Mouse (Mus musculus) MEL (cell line): Measurements from ENCODE around the gene Kif15. TPM values are rescaled to one million over a fixed set of nuclear protein-coding genes. Genes with fewer than 3 reads are reported as not detected.

Experiments used
- DNase-seq: peaks from one replicate; pipeline ENCODE4 v3.0.0; 2011; ENCODE audit warnings: low read depth, low spot score
- H3K27ac ChIP-seq: 2 replicates; pipeline ENCODE4 v1.5.1; 2012; ENCODE audit warnings: low read depth, mild to moderate bottlenecking, control low read depth, low read length, moderate library complexity; ENCODE audit not compliant: control insufficient read depth
- H3K27me3 ChIP-seq, 2 experiments: fragments of 150-350 bp in 1 of 2; sonication (generic) in 1 of 2; 2 replicates each; pipeline ENCODE4 v1.6.1; 2012; ENCODE audit warnings: low read length in 2 of 2, mild to moderate bottlenecking in 2 of 2, improper control_type of control experiment in 1 of 2, moderate library complexity in 1 of 2; ENCODE audit not compliant: insufficient read depth in 2 of 2, control insufficient read depth in 1 of 2
- H3K36me3 ChIP-seq, 2 experiments: 2 replicates each; pipeline ENCODE4 v1.6.1; 2012 to 2014; ENCODE audit warnings: low read length in 2 of 2, improper control_type of control experiment in 1 of 2, inconsistent platforms in 1 of 2, mild to moderate bottlenecking in 1 of 2; ENCODE audit not compliant: insufficient read depth in 2 of 2, control insufficient read depth in 1 of 2
- H3K4me1 ChIP-seq, 2 experiments: fragments of 150-350 bp in 1 of 2; sonication (generic) in 1 of 2; 2 replicates each; pipeline ENCODE4 v1.6.1; 2012; ENCODE audit warnings: low read length in 2 of 2, improper control_type of control experiment in 1 of 2, mild to moderate bottlenecking in 1 of 2; ENCODE audit not compliant: insufficient read depth in 2 of 2, control insufficient read depth in 1 of 2
- H3K4me3 ChIP-seq, 2 experiments: fragments of 150-350 bp in 1 of 2; sonication (generic) in 1 of 2; 2 replicates each; pipeline ENCODE4 v1.5.1; 2012; ENCODE audit warnings: low read depth in 2 of 2, low read length in 2 of 2, mild to moderate bottlenecking in 2 of 2, moderate library complexity in 2 of 2, control low read depth in 1 of 2, improper control_type of control experiment in 1 of 2; ENCODE audit not compliant: control insufficient read depth in 1 of 2, insufficient read depth in 1 of 2
- H3K79me2 ChIP-seq: 2 replicates; pipeline ENCODE4 v1.6.1; 2012; ENCODE audit warnings: mild to moderate bottlenecking, low read length, moderate library complexity; ENCODE audit not compliant: control insufficient read depth, poor library complexity, insufficient read depth
- H3K9ac ChIP-seq: 2 replicates; pipeline ENCODE4 v1.6.1; 2012; ENCODE audit warnings: low read depth, mild to moderate bottlenecking, control low read depth, low read length, moderate library complexity; ENCODE audit not compliant: control insufficient read depth, poor library complexity, severe bottlenecking
- H3K9me3 ChIP-seq: fragments of 150-350 bp; sonication (generic); replicated peaks from 2 replicates; pipeline ENCODE4 v1.6.1; 2012; ENCODE audit warnings: mild to moderate bottlenecking, low read length, improper control_type of control experiment, moderate library complexity; ENCODE audit not compliant: insufficient read depth
- BHLHE40 ChIP-seq: IDR thresholded peaks from 2 replicates; pipeline ENCODE4 v1.6.1; 2012; ENCODE audit warnings: low read depth, mild to moderate bottlenecking, inconsistent platforms, low read length, improper control_type of control experiment, borderline replicate concordance
- CHD2 ChIP-seq: IDR thresholded peaks from 2 replicates; pipeline ENCODE4 v1.6.1; 2011; ENCODE audit warnings: low read length, improper control_type of control experiment
- CTCF ChIP-seq, 3 experiments: IDR thresholded peaks in 2 of 3; conservative IDR thresholded peaks in 1 of 3; 2 replicates each; pipeline ENCODE4 v1.5.1; 2011 to 2012; ENCODE audit warnings: low read length in 3 of 3, low read depth in 2 of 3, mild to moderate bottlenecking in 2 of 3, improper control_type of control experiment in 1 of 3, inconsistent platforms in 1 of 3, mixed read lengths in 1 of 3, moderate library complexity in 1 of 3; ENCODE audit not compliant: control insufficient read depth in 1 of 3, insufficient read depth in 1 of 3, poor library complexity in 1 of 3, severe bottlenecking in 1 of 3
- E2F4 ChIP-seq: IDR thresholded peaks from 2 replicates; pipeline ENCODE4 v1.6.1; 2011; ENCODE audit warnings: low read depth, low read length, improper control_type of control experiment, borderline replicate concordance
- ELF1 ChIP-seq: IDR thresholded peaks from 2 replicates; pipeline ENCODE4 v1.6.1; 2014; ENCODE audit warnings: low read depth, mild to moderate bottlenecking, inconsistent platforms, low read length, improper control_type of control experiment, moderate library complexity
- EP300 ChIP-seq, 2 experiments: IDR thresholded peaks; 2 replicates each; pipeline ENCODE4 v1.6.1; 2011; ENCODE audit warnings: improper control_type of control experiment in 2 of 2, low read length in 2 of 2, low read depth in 1 of 2, mild to moderate bottlenecking in 1 of 2
- GABPA ChIP-seq: IDR thresholded peaks from 2 replicates; pipeline ENCODE4 v1.6.1; 2012; ENCODE audit warnings: low read depth, mild to moderate bottlenecking, inconsistent platforms, low read length, improper control_type of control experiment, moderate library complexity
- JUND ChIP-seq: IDR thresholded peaks from 2 replicates; pipeline ENCODE4 v1.6.1; 2011; ENCODE audit warnings: low read depth, mild to moderate bottlenecking, improper control_type of control experiment, low read length
- MAFK ChIP-seq: IDR thresholded peaks from 2 replicates; pipeline ENCODE4 v1.6.1; 2011; ENCODE audit warnings: low read depth, mild to moderate bottlenecking, low read length, improper control_type of control experiment, borderline replicate concordance
- MAX ChIP-seq: IDR thresholded peaks from 2 replicates; pipeline ENCODE4 v1.6.1; 2011; ENCODE audit warnings: low read length, improper control_type of control experiment
- MAZ ChIP-seq: IDR thresholded peaks from 2 replicates; pipeline ENCODE4 v1.6.1; 2012; ENCODE audit warnings: low read depth, mild to moderate bottlenecking, inconsistent platforms, low read length, improper control_type of control experiment
- MEF2A ChIP-seq: IDR thresholded peaks from 2 replicates; pipeline ENCODE4 v1.6.1; 2014; ENCODE audit warnings: low read depth, mild to moderate bottlenecking, inconsistent platforms, low read length, improper control_type of control experiment; ENCODE audit not compliant: poor library complexity, insufficient replicate concordance, severe bottlenecking; ENCODE audit errors: extremely low read depth
- NRF1 ChIP-seq: IDR thresholded peaks from 2 replicates; pipeline ENCODE4 v1.6.1; 2014; ENCODE audit warnings: low read depth, mild to moderate bottlenecking, inconsistent platforms, low read length, improper control_type of control experiment, moderate library complexity; ENCODE audit not compliant: poor library complexity, insufficient read depth, severe bottlenecking
- POLR2A ChIP-seq, 2 experiments: IDR thresholded peaks; 2 replicates each; pipeline ENCODE4 v1.6.1; 2011 to 2012; ENCODE audit warnings: low read length in 2 of 2, mild to moderate bottlenecking in 2 of 2, control low read depth in 1 of 2, improper control_type of control experiment in 1 of 2, low read depth in 1 of 2, moderate library complexity in 1 of 2; ENCODE audit not compliant: control insufficient read depth in 1 of 2, insufficient read depth in 1 of 2, poor library complexity in 1 of 2
- POLR2AphosphoS5 ChIP-seq: IDR thresholded peaks from 2 replicates; pipeline ENCODE4 v1.6.1; 2012; ENCODE audit warnings: low read depth, borderline replicate concordance, mild to moderate bottlenecking, inconsistent platforms, low read length, moderate library complexity, mixed read lengths
- RAD21 ChIP-seq: IDR thresholded peaks from 2 replicates; pipeline ENCODE4 v1.6.1; 2011; ENCODE audit warnings: mild to moderate bottlenecking, low read depth, low read length, improper control_type of control experiment
- RCOR1 ChIP-seq: IDR thresholded peaks from 2 replicates; pipeline ENCODE4 v1.6.1; 2012; ENCODE audit warnings: low read depth, mild to moderate bottlenecking, inconsistent platforms, low read length, improper control_type of control experiment
- SIN3A ChIP-seq: IDR thresholded peaks from 2 replicates; pipeline ENCODE4 v1.6.1; 2012; ENCODE audit warnings: low read length, improper control_type of control experiment, inconsistent platforms
- SMC3 ChIP-seq: IDR thresholded peaks from 2 replicates; pipeline ENCODE4 v1.6.1; 2011; ENCODE audit warnings: low read depth, low read length, improper control_type of control experiment
- TAL1 ChIP-seq: IDR thresholded peaks from 2 replicates; pipeline ENCODE4 v1.6.1; 2012; ENCODE audit warnings: mild to moderate bottlenecking, inconsistent platforms, low read length, moderate library complexity, mixed read lengths
- TBP ChIP-seq: IDR thresholded peaks from 2 replicates; pipeline ENCODE4 v1.8.0; 2011; ENCODE audit warnings: low read depth, low read length, improper control_type of control experiment
- USF1 ChIP-seq: IDR thresholded peaks from 2 replicates; pipeline ENCODE4 v1.6.1; 2014; ENCODE audit warnings: low read depth, mild to moderate bottlenecking, inconsistent platforms, low read length, improper control_type of control experiment, moderate library complexity
- USF2 ChIP-seq, 2 experiments: IDR thresholded peaks; 2 replicates each; pipeline ENCODE4 v1.6.1; 2011 to 2012; ENCODE audit warnings: improper control_type of control experiment in 2 of 2, low read length in 2 of 2, borderline replicate concordance in 1 of 2, inconsistent platforms in 1 of 2, low read depth in 1 of 2, mild to moderate bottlenecking in 1 of 2; ENCODE audit not compliant: insufficient read depth in 1 of 2
- ZC3H11A ChIP-seq: IDR thresholded peaks from 2 replicates; pipeline ENCODE4 v1.6.1; 2012; ENCODE audit warnings: low read depth, mild to moderate bottlenecking, inconsistent platforms, low read length, improper control_type of control experiment
- ZKSCAN1 ChIP-seq: IDR thresholded peaks from 2 replicates; pipeline ENCODE4 v1.6.1; 2012; ENCODE audit warnings: low read depth, mild to moderate bottlenecking, inconsistent platforms, low read length, improper control_type of control experiment, moderate library complexity
- ZMIZ1 ChIP-seq: IDR thresholded peaks from 2 replicates; pipeline ENCODE4 v1.6.1; 2012; ENCODE audit warnings: low read depth, mild to moderate bottlenecking, inconsistent platforms, low read length, improper control_type of control experiment, moderate library complexity
- ZNF384 ChIP-seq: IDR thresholded peaks from 2 replicates; pipeline ENCODE4 v1.6.1; 2012; ENCODE audit warnings: low read depth, mild to moderate bottlenecking, inconsistent platforms, low read length, improper control_type of control experiment
- polyA plus RNA-seq, 2 experiments: library from polyadenylated mRNA; stranded (reverse) in 1 of 2; unstranded in 1 of 2; fragments of >175 nt in 1 of 2; fragments of >200 nt in 1 of 2; gene quantifications; 2 replicates each; pipeline versions ENCODE4 v1.2.1 to v1.2.4; 2012; ENCODE audit warnings: low replicate concordance in 2 of 2, low read depth in 1 of 2; ENCODE audit not compliant: insufficient read length in 2 of 2, insufficient read depth in 1 of 2, missing spikeins in 1 of 2
- total RNA-seq: library from RNA; depleted of rRNA; stranded (reverse); fragments of 300-350 nt; gene quantifications from 2 replicates; pipeline ENCODE4 v1.2.3, GENCODE M21; 2012

Gene Kif15
- total and polyA plus RNA-seq, 3 experiments = 48.0 to 81.7 TPM; not detected in 1

- no peak for TF ChIP-seq ZNF384
- TF ChIP-seq JUND = no peak
- no peak for TF ChIP-seq E2F4
- no peak for TF ChIP-seq USF1
- TF ChIP-seq EP300 (IDR thresholded peaks at IDR 0.05; ENCODE audit: low read depth in 1 of 2, low read length in 2 of 2) = no peak
- TF ChIP-seq USF2 (IDR thresholded peaks at IDR 0.05; ENCODE audit: borderline replicate concordance in 1 of 2, insufficient read depth in 1 of 2, low read depth in 1 of 2, low read length in 2 of 2) = no peak
- no peak for TF ChIP-seq NRF1
- TF ChIP-seq ZC3H11A = no peak
- TF ChIP-seq POLR2A (IDR thresholded peaks at IDR 0.05; ENCODE audit: control insufficient read depth in 1 of 2, insufficient read depth in 1 of 2, low read depth in 1 of 2, low read length in 2 of 2, poor library complexity in 1 of 2) = no peak
- no peak for TF ChIP-seq ZKSCAN1
- no peak for TF ChIP-seq SIN3A
- TF ChIP-seq CHD2 = no peak
- no peak for TF ChIP-seq ELF1
- no peak for TF ChIP-seq GABPA
- no peak for TF ChIP-seq RCOR1
- TF ChIP-seq MAZ = no peak
- no peak for TF ChIP-seq MAX
- no peak for DNase-seq
- no peaks in the 10 kb centered on the region; the same call in 1 of the 2 replicates for H3K79me2 ChIP-seq
- no peaks in the 10 kb centered on the region for H3K4me1 ChIP-seq
- H3K9me3 ChIP-seq = no peaks in the 10 kb centered on the region
- no peak overlapping the region for H3K4me3 ChIP-seq
- H3K36me3 ChIP-seq = peaks cover 0 to 73% of the 10 kb centered on the region in 2 experiments; a peak in 2 of 4 replicates
- H3K27ac ChIP-seq = no peak overlapping the region
- no peak overlapping the region for H3K9ac ChIP-seq
- H3K27me3 ChIP-seq = no peaks in the 10 kb centered on the region
Observed at GRCm38 (mm10) chr9:122998406-122999192, 47.8 kb downstream of the Kif15 start.

GRCm38 (mm10) chr9:122999193-122999586 is 48.3 kb downstream of the Kif15 start:
- Histone ChIP-seq H3K27me3 (no peaks in the 10 kb centered on the region), H3K27ac (no peak overlapping the region), H3K9me3 (no peaks in the 10 kb centered on the region), H3K79me2 (no peaks in the 10 kb centered on the region; the same call in 1 of the 2 replicates), H3K4me3 (no peak overlapping the region), H3K9ac (no peak overlapping the region), H3K36me3 (peaks cover 0 to 73% of the 10 kb centered on the region in 2 experiments; a peak in 2 of 4 replicates), H3K4me1 (no peaks in the 10 kb centered on the region)
- no peak for TF ChIP-seq EP300 (IDR thresholded peaks at IDR 0.05; ENCODE audit: low read depth in 1 of 2, low read length in 2 of 2)
- TF ChIP-seq RAD21 = no peak
- no peak for TF ChIP-seq POLR2AphosphoS5
- TF ChIP-seq MAZ = no peak
- no peak for TF ChIP-seq POLR2A (IDR thresholded peaks at IDR 0.05; ENCODE audit: control insufficient read depth in 1 of 2, insufficient read depth in 1 of 2, low read depth in 1 of 2, low read length in 2 of 2, poor library complexity in 1 of 2)
- no peak for TF ChIP-seq CTCF (IDR thresholded peaks at IDR 0.05 in 2 of 3, conservative IDR thresholded peaks at IDR 0.05 in 1 of 3; ENCODE audit: control insufficient read depth in 1 of 3, insufficient read depth in 1 of 3, low read depth in 2 of 3, low read length in 3 of 3, poor library complexity in 1 of 3, severe bottlenecking in 1 of 3)
- no peak for TF ChIP-seq ELF1
- TF ChIP-seq BHLHE40 = no peak
- TF ChIP-seq SMC3 = no peak
- no peak for TF ChIP-seq MEF2A
- TF ChIP-seq ZMIZ1 = no peak
- TF ChIP-seq GABPA = no peak
- TF ChIP-seq TBP = no peak
- TF ChIP-seq ZC3H11A = no peak
- no peak for TF ChIP-seq TAL1
- no peak for TF ChIP-seq MAX
- no peak for TF ChIP-seq MAFK
- no peak for TF ChIP-seq E2F4
- no peak for TF ChIP-seq SIN3A
- DNase-seq = no peak
